Mouse (Mus musculus) liver, embryonic 15.5 days (tissue): Measurements from ENCODE around the gene Gorasp1. TPM values are rescaled to one million over a fixed set of nuclear protein-coding genes. Genes with fewer than 3 reads are reported as not detected.
A peak's percentile ranks its signal among the peaks of the same experiment; 100 is the strongest.

Source experiments
- ATAC-seq: fragments of 200-750 bp; cut with Nextera tagmentation; 2 replicates; pipeline ENCODE4 v1.8.0; 2017; ENCODE audit warnings: moderate number of reproducible peaks, mild to moderate bottlenecking, moderate library complexity; ENCODE audit not compliant: insufficient read depth
- H3K27ac ChIP-seq: fragments of 300-500 bp; sonication (generic); replicated peaks from 2 replicates; pipeline ENCODE4 v1.5.1; 2015; ENCODE audit warnings: mild to moderate bottlenecking, inconsistent platforms
- H3K27me3 ChIP-seq: fragments of 300-500 bp; sonication (generic); 2 replicates; pipeline ENCODE4 v1.6.1; 2015; ENCODE audit warnings: mild to moderate bottlenecking, inconsistent platforms
- H3K36me3 ChIP-seq: fragments of 300-500 bp; sonication (generic); replicated peaks from 2 replicates; pipeline ENCODE4 v1.6.1; 2015; ENCODE audit warnings: moderate library complexity, mild to moderate bottlenecking, inconsistent platforms
- H3K4me1 ChIP-seq: fragments of 300-500 bp; sonication (generic); replicated peaks from 2 replicates; pipeline ENCODE4 v1.6.1; 2015; ENCODE audit warnings: inconsistent platforms
- H3K4me2 ChIP-seq: fragments of 300-500 bp; sonication (generic); 2 replicates; pipeline ENCODE4 v1.6.1; 2015; ENCODE audit warnings: moderate library complexity, mild to moderate bottlenecking, inconsistent platforms
- H3K4me3 ChIP-seq: fragments of 300-500 bp; sonication (generic); replicated peaks from 2 replicates; pipeline ENCODE4 v1.5.1; 2015; ENCODE audit warnings: mild to moderate bottlenecking, inconsistent platforms
- H3K9ac ChIP-seq: fragments of 300-500 bp; sonication (generic); 2 replicates; pipeline ENCODE4 v1.6.1; 2015; ENCODE audit warnings: moderate library complexity, mild to moderate bottlenecking, inconsistent platforms
- H3K9me3 ChIP-seq: fragments of 300-500 bp; sonication (generic); replicated peaks from 2 replicates; pipeline ENCODE4 v1.6.1; 2016; ENCODE audit warnings: inconsistent platforms
- WGBS: fragments of 180-500 bp; shearing (Covaris S2); methylation state at CpG from one replicate; pipeline ENCODE4 v1.1.7; 2015; ENCODE audit warnings: mixed read lengths; ENCODE audit not compliant: insufficient replicate concordance; 5-methylcytosine and 5-hydroxymethylcytosine counted together
- polyA plus RNA-seq: library from polyadenylated mRNA; unstranded; fragments of >200 nt; fragmentation: Nextera tagmentation; extraction: Ambion mirVana; gene quantifications from 2 replicates; pipeline ENCODE4 v1.2.1, GENCODE M21; 2015

Gorasp1 gene
- polyA plus RNA-seq, 1 experiment from 2014 or later, result 11.4 TPM

- WGBS, result 39% methylated on average over 16 of the region's 16 CpGs
- Histone ChIP-seq H3K4me2 (no peak overlapping the region), H3K4me3 (no peak overlapping the region), H3K9ac (no peak overlapping the region), H3K36me3 (peaks cover 95% of the 10 kb centered on the region), H3K4me1 (no peaks in the 10 kb centered on the region), H3K9me3 (no peaks in the 10 kb centered on the region), H3K27me3 (no peaks in the 10 kb centered on the region), H3K27ac (no peak overlapping the region)
- ATAC-seq, result peak; percentile 26; the same call in 1 of the 2 replicates
Observed at GRCm38 (mm10) chr9:119925120-119925657, 12.2 kb downstream of the Gorasp1 start.

GRCm38 (mm10) chr9:119923462-119923861, 13.9 kb downstream of the Gorasp1 start:
- Histone ChIP-seq H3K27ac (no peak overlapping the region), H3K9ac (no peak overlapping the region), H3K9me3 (no peaks in the 10 kb centered on the region), H3K4me1 (no peaks in the 10 kb centered on the region), H3K27me3 (no peaks in the 10 kb centered on the region), H3K4me2 (no peak overlapping the region), H3K4me3 (no peak overlapping the region), H3K36me3 (peaks cover 94% of the 10 kb centered on the region)
- 63% methylated on average over 4 of the region's 4 CpGs for WGBS
- ATAC-seq, result no peak

DNA sequence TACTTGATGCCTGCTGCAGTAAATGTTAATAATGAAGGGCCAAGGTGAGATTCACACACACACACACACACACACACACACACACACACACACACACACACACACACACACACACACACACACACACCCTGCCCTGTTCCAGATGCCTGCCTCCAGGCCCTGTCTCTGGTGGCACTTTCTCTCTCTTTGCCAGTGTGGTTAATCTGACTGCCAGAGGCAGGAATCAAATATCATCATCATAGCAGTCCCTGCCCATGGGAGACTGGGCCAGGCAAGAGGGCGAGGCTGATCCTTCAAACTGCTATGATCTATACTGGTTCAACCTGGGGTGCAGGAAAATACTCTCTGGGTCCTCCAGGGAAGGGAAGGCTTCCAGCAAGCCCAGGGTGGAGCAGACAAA, 17.5 kb downstream of the Gorasp1 start:
- no peak overlapping the region for H3K4me2 ChIP-seq
- H3K9me3 ChIP-seq, result no peaks in the 10 kb centered on the region
- no peak overlapping the region for H3K9ac ChIP-seq
- peaks cover 92% of the 10 kb centered on the region for H3K36me3 ChIP-seq
- no peak overlapping the region for H3K27ac ChIP-seq
- no peaks in the 10 kb centered on the region for H3K4me1 ChIP-seq
- WGBS, result 70% methylated on average over 1 of the region's 1 CpGs
- H3K4me3 ChIP-seq, result no peak overlapping the region
- no peaks in the 10 kb centered on the region for H3K27me3 ChIP-seq
- no peak for ATAC-seq

- no peak for ATAC-seq
- Histone ChIP-seq H3K27ac (no peak overlapping the region), H3K4me1 (no peaks in the 10 kb centered on the region), H3K9ac (no peak overlapping the region), H3K9me3 (no peaks in the 10 kb centered on the region), H3K36me3 (peaks cover 96% of the 10 kb centered on the region), H3K4me2 (no peak overlapping the region), H3K4me3 (no peak overlapping the region), H3K27me3 (no peaks in the 10 kb centered on the region)
- 72% methylated on average over 13 of the region's 13 CpGs for WGBS
Observed at GRCm38 (mm10) chr9:119913087-119913838, 24.1 kb downstream of the Gorasp1 start.

DNA sequence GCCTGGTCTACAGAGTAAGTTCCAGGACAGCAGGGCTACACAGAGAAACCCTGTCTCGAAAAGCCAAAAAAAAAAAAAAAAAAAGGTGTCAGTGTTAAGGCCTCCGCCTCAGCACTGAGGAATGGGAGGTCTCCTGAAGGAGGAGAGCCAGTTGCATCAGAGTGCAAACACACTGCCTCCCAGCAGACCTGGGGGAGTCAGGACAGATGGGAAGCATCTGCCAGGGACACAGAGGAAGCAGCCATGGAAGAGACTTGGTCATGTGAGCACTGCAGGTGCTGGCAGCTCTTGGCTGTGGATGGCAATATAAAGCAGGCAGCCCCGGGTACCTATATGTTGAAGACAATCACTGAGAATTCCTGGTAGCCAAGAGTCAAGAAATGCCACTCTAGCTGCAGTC, 27.4 kb downstream of the Gorasp1 start:
- Histone ChIP-seq H3K36me3 (peaks cover 96% of the 10 kb centered on the region), H3K4me1 (no peaks in the 10 kb centered on the region), H3K4me2 (no peak overlapping the region), H3K9ac (no peak overlapping the region), H3K27me3 (no peaks in the 10 kb centered on the region), H3K4me3 (no peak overlapping the region), H3K9me3 (no peaks in the 10 kb centered on the region), H3K27ac (no peak overlapping the region)
- ATAC-seq, result no peak
- 73% methylated on average over 3 of the region's 3 CpGs for whole genome bisulfite sequencing

GRCm38 (mm10) chr9:119908708-119909107, 28.7 kb downstream of the Gorasp1 start:
- Histone ChIP-seq H3K9ac (no peak overlapping the region), H3K4me1 (no peaks in the 10 kb centered on the region), H3K27me3 (no peaks in the 10 kb centered on the region), H3K27ac (no peak overlapping the region), H3K4me3 (no peak overlapping the region), H3K9me3 (no peaks in the 10 kb centered on the region), H3K4me2 (no peak overlapping the region), H3K36me3 (peaks cover 96% of the 10 kb centered on the region)
- 80% methylated on average over 3 of the region's 3 CpGs for WGBS
- ATAC-seq, result no peak

- peaks cover 62% of the 10 kb centered on the region for H3K36me3 ChIP-seq
- H3K4me2 ChIP-seq, result no peak overlapping the region
- no peaks in the 10 kb centered on the region for H3K27me3 ChIP-seq
- no peak overlapping the region for H3K27ac ChIP-seq
- H3K4me1 ChIP-seq, result 0 out of 2 replicates have a peak, but pooled peaks cover 8% of the 10 kb centered on the region
- no peak overlapping the region for H3K9ac ChIP-seq
- WGBS, result 80% methylated on average over 12 of the region's 12 CpGs
- no peak overlapping the region for H3K4me3 ChIP-seq
- H3K9me3 ChIP-seq, result no peaks in the 10 kb centered on the region
- no peak for ATAC-seq
Observed at GRCm38 (mm10) chr9:119902410-119903151, 34.8 kb downstream of the Gorasp1 start.

DNA sequence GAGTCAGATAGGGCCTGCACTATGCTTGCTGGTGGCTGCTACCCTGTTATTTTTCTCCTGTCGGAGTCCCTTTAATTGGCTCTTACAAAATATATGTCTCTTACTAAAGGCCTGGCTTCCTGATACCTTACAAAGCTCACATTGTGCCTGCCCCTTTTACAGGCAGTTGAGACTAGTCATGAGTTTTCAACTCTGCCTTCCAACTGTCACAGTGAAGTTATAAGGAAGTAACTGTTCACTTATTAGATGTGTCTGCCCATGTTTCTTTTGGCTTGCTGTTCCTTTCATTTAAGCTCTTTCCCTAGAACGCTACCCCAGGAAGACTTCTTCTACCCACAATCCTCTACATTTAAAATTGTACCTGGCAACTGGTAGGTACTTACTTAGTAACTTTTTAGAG, 37.9 kb downstream of the Gorasp1 start:
- H3K4me2 ChIP-seq, result no peak overlapping the region
- H3K4me1 ChIP-seq, result peaks cover 29% of the 10 kb centered on the region
- peaks cover 34% of the 10 kb centered on the region for H3K36me3 ChIP-seq
- no peaks in the 10 kb centered on the region for H3K27me3 ChIP-seq
- WGBS, result 83% methylated on average over 2 of the region's 2 CpGs
- H3K9me3 ChIP-seq, result no peaks in the 10 kb centered on the region
- no peak overlapping the region for H3K4me3 ChIP-seq
- no peak overlapping the region for H3K27ac ChIP-seq
- no peak overlapping the region for H3K9ac ChIP-seq
- no peak for ATAC-seq

DNA sequence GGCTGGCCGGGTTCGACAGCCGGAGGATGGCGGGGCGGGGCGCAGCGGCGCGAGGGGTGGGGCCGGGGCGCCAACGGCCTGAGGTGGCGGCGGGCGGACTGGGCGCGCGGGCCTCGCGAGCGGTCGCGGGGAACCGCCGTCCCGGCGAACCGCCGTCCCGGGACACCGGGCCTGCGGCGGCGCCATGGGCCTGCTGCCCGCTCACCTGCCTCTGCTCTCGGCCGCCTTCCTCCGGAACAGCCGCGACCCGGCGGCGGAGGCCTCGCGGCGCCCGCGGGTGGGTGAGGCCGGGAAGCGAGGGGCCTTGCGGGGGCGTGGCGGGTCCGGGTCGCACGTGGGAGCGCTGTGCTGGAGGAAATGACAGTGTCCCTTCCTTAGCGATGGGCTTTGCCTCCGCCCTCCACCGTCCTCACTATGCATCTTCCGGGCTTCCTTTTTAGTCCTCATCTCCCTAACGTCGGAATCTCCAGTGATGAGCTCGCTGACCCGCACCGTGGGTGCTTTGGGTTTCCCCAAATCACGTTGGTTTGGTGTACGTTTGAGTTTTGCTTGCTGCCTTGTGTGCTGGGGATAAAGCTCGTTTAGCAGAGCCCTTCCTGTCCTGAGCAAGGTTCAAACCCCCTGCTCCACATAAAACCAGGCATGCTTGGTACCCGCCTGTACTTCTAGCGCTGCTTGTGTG, 42.2 kb downstream of the Gorasp1 start:
- WGBS, result under 1% methylated on average over 66 of the region's 71 CpGs
- no peaks in the 10 kb centered on the region for H3K27me3 ChIP-seq
- H3K27ac ChIP-seq, result peak overlapping the region; percentile 86
- peak overlapping the region; percentile 89 for H3K4me3 ChIP-seq
- peak overlapping the region; percentile 85 for H3K4me2 ChIP-seq
- H3K4me1 ChIP-seq, result peaks cover 39% of the 10 kb centered on the region
- H3K9ac ChIP-seq, result peak overlapping the region; percentile 85
- peak; percentile 85 for ATAC-seq
- H3K36me3 ChIP-seq, result peaks cover 10% of the 10 kb centered on the region; the same call in 1 of the 2 replicates
- no peaks in the 10 kb centered on the region for H3K9me3 ChIP-seq

- peak within 1 kb of the TSS; percentile 85 for H3K9ac ChIP-seq
- ATAC-seq, result peak; percentile 98
- H3K36me3 ChIP-seq, result peaks cover 10% of the 10 kb centered on the region; the same call in 1 of the 2 replicates
- H3K27ac ChIP-seq, result peak within 1 kb of the TSS; percentile 86
- no peaks in the 10 kb centered on the region for H3K9me3 ChIP-seq
- H3K4me2 ChIP-seq, result peak within 1 kb of the TSS; percentile 85
- WGBS, result 3% methylated on average over 34 of the region's 34 CpGs
- H3K4me1 ChIP-seq, result peaks cover 39% of the 10 kb centered on the region
- no peaks in the 10 kb centered on the region for H3K27me3 ChIP-seq
- H3K4me3 ChIP-seq, result peak within 1 kb of the TSS; percentile 89
Observed at GRCm38 (mm10) chr9:119894339-119895009, 42.9 kb downstream of the Gorasp1 start, which contains the start of gene Wdr48. Gene Wdr48, plus strand, starts transcription at chr9:119894878.
